Mouse (Mus musculus) naive thymus-derived CD4-positive, alpha-beta T cell, adult 2 months (primary cell): ENCODE results near the gene Maged1.
"Not testable (repeated sequence)": the region's sequence is repeated elsewhere in the genome, so short reads cannot be mapped to it uniquely, and the experiment has no call there.

Experiments
- DNase-seq: peaks from one replicate; pipeline ENCODE4 v3.0.0-alpha.2; 2011; ENCODE audit warnings: low read depth

The Maged1 gene

GRCm38 (mm10) chrX:94541918-94542355, at the start of gene Maged1:
Gene Maged1, minus strand, starts transcription at chrX:94542143.
- peak; percentile 48 for DNase-seq

GRCm38 (mm10) chrX:94580251-94580650, 38.3 kb upstream of the Maged1 start:
- DNase-seq = no peak

- no peak for DNase-seq
Measured at GRCm38 (mm10) chrX:94564694-94565093, 22.8 kb upstream of the Maged1 start.

- no peak for DNase-seq
Measured at GRCm38 (mm10) chrX:94562392-94562791, 20.4 kb upstream of the Maged1 start.

- DNase-seq = no peak
Measured at GRCm38 (mm10) chrX:94548227-94548626, 6.3 kb upstream of the Maged1 start.

- no peak for DNase-seq
Measured at GRCm38 (mm10) chrX:94545941-94546340, 4.0 kb upstream of the Maged1 start.

- peak; percentile 5 for DNase-seq
Measured at GRCm38 (mm10) chrX:94544923-94545322, 3.0 kb upstream of the Maged1 start.

- no peak for DNase-seq
Measured at GRCm38 (mm10) chrX:94542536-94542935, 593 bp upstream of the Maged1 start.

- DNase-seq = no peak
Measured at GRCm38 (mm10) chrX:94541206-94541605, 737 bp downstream of the Maged1 start.

GRCm38 (mm10) chrX:94540341-94541201, 1.4 kb downstream of the Maged1 start:
- peak; percentile 26 for DNase-seq

- no peak for DNase-seq
Measured at GRCm38 (mm10) chrX:94534346-94534745, 7.6 kb downstream of the Maged1 start.

- no peak for DNase-seq
Measured at GRCm38 (mm10) chrX:94530301-94530700, 11.6 kb downstream of the Maged1 start.

GRCm38 (mm10) chrX:94522166-94522565, 19.8 kb downstream of the Maged1 start:
- DNase-seq = no peak

GRCm38 (mm10) chrX:94508442-94508819, 33.5 kb downstream of the Maged1 start:
- no peak for DNase-seq

GRCm38 (mm10) chrX:94507698-94508441, 34.1 kb downstream of the Maged1 start:
- not testable (repeated sequence) for DNase-seq

- DNase-seq = no peak
Measured at GRCm38 (mm10) chrX:94486001-94486792, 55.7 kb downstream of the Maged1 start.
